Mouse (Mus musculus) limb, embryonic 14.5 days (tissue): ENCODE measurements around the gene Myoz2. TPM values are rescaled to one million over a fixed set of nuclear protein-coding genes. Genes with fewer than 3 reads are reported as not detected.

ENCODE experiments used
- ATAC-seq: fragments of 200-750 bp; cut with Nextera tagmentation; 2 replicates; pipeline ENCODE4 v1.8.0; 2017; ENCODE audit warnings: low read depth, moderate number of reproducible peaks, moderate TSS enrichment; ENCODE audit not compliant: low FRiP score
- DNase-seq: peaks from one replicate; pipeline ENCODE4 v3.0.0-alpha.2; 2015; ENCODE audit warnings: low spot score
- H3K27ac ChIP-seq: fragments of 300-500 bp; sonication (generic); replicated peaks from 2 replicates; pipeline ENCODE4 v1.5.1; 2014; ENCODE audit warnings: low read depth, mild to moderate bottlenecking, low read length, moderate library complexity, mixed read lengths
- H3K27me3 ChIP-seq: fragments of 300-500 bp; sonication (generic); 2 replicates; pipeline ENCODE4 v1.6.1; 2014; ENCODE audit warnings: low read length, mixed read lengths; ENCODE audit not compliant: control insufficient read depth, insufficient read depth
- H3K36me3 ChIP-seq: fragments of 300-500 bp; sonication (generic); 2 replicates; pipeline ENCODE4 v1.6.1; 2014; ENCODE audit warnings: mild to moderate bottlenecking, low read length, moderate library complexity, mixed read lengths; ENCODE audit not compliant: control insufficient read depth, insufficient read depth
- H3K4me1 ChIP-seq: fragments of 300-500 bp; sonication (generic); 2 replicates; pipeline ENCODE4 v1.6.1; 2014; ENCODE audit warnings: antibody characterized with exemption, low read length, mixed read lengths; ENCODE audit not compliant: control insufficient read depth, insufficient read depth
- H3K4me2 ChIP-seq: fragments of 300-500 bp; sonication (generic); replicated peaks from 2 replicates; pipeline ENCODE4 v1.6.1; 2014; ENCODE audit warnings: low read depth, mild to moderate bottlenecking, low read length, moderate library complexity; ENCODE audit not compliant: severe bottlenecking
- H3K4me3 ChIP-seq: fragments of 300-500 bp; sonication (generic); replicated peaks from 2 replicates; pipeline ENCODE4 v1.5.1; 2014; ENCODE audit warnings: low read length
- H3K9ac ChIP-seq: fragments of 300-500 bp; sonication (generic); 2 replicates; pipeline ENCODE4 v1.6.1; 2014; ENCODE audit warnings: mild to moderate bottlenecking, low read depth, low read length, moderate library complexity; ENCODE audit not compliant: severe bottlenecking
- H3K9me3 ChIP-seq: fragments of 300-500 bp; sonication (generic); 2 replicates; pipeline ENCODE4 v1.6.1; 2016; ENCODE audit warnings: low read length; ENCODE audit not compliant: control insufficient read depth
- POLR2A ChIP-seq: fragments of 200-500 bp; IDR thresholded peaks from 2 replicates; pipeline ENCODE4 v1.8.0; 2012; ENCODE audit warnings: inconsistent platforms, mild to moderate bottlenecking, moderate library complexity, borderline replicate concordance; ENCODE audit not compliant: insufficient read depth, insufficient read length; ENCODE audit errors: extremely low read depth
- WGBS: fragments of 180-500 bp; shearing (Covaris S2); extraction: QIAGEN DNeasy Blood & Tissue Kit; methylation state at CpG from one replicate; pipeline ENCODE4 v1.1.7; 2014; 5-methylcytosine and 5-hydroxymethylcytosine counted together
- polyA plus RNA-seq, 2 experiments: library from polyadenylated mRNA; depleted of rRNA in 1 of 2; stranded (reverse) in 1 of 2; unstranded in 1 of 2; fragments of >200 nt; fragmentation: Nextera tagmentation in 1 of 2; extraction: Ambion mirVana in 1 of 2; gene quantifications; 2 replicates each; pipeline versions ENCODE4 v1.2.1 to v1.2.3; 2012 to 2014

Gene Myoz2
- polyA plus RNA-seq, 2 experiments: 20.2 to 34.6 TPM

DNA sequence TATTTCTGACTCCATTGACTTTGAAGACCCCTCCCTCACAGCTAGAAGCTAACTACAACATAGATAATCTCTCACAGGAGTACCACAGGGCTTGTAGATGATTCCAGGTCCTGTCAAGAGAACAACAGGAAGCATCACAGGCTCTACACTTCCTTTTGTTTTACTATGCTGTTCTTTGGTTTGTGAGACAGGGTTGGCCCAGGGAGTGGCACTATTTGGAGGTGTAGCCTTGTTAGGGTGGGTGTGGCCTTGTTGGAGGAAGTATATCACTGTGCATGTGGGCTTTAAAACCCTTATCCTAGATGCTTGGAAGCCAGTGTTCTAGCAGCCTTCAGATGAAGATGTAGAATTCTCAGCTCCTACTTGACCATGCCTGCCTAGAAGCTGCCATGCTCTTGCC is 40.2 kb upstream of the Myoz2 start:
- ATAC-seq (no peak), DNase-seq (no peak)
- no peaks in the 10 kb centered on the region for H3K27me3 ChIP-seq
- peaks cover 8% of the 10 kb centered on the region for H3K4me1 ChIP-seq
- no peaks in the 10 kb centered on the region for H3K9me3 ChIP-seq
- H3K9ac ChIP-seq: no peak overlapping the region
- H3K36me3 ChIP-seq: no peaks in the 10 kb centered on the region
- H3K4me3 ChIP-seq: no peak overlapping the region
- TF ChIP-seq POLR2A: no peak
- no peak overlapping the region for H3K27ac ChIP-seq
- H3K4me2 ChIP-seq: no peak overlapping the region

GRCm38 (mm10) chr3:123073351-123073750 is 38.5 kb upstream of the Myoz2 start:
- Histone ChIP-seq H3K36me3 (no peaks in the 10 kb centered on the region), H3K4me1 (peaks cover 8% of the 10 kb centered on the region), H3K9ac (no peak overlapping the region), H3K9me3 (no peaks in the 10 kb centered on the region), H3K4me3 (no peak overlapping the region), H3K27me3 (no peaks in the 10 kb centered on the region), H3K4me2 (no peak overlapping the region), H3K27ac (no peak overlapping the region)
- no peak for TF ChIP-seq POLR2A
- DNase-seq (no peak), ATAC-seq (no peak)

DNA sequence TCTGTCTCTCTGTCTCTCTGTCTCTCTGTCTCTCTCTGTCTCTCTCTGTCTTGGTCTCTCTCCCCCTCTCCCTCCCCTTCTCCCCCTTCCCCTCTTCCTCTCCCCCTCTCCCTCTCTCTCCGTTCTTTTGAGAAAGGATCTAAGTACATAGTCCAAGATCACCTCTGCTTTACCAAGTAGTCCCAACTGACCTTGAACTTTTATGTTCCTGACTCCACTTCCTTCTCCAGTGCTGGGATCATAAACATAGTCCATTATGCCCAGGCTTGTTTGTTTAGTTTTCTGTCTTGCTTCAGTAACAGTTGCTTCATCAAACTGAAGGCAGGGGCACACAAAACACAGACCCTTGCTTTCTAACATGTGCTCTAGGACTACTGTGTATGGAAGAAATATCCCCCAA is 37.7 kb upstream of the Myoz2 start:
- TF ChIP-seq POLR2A: no peak
- no peaks in the 10 kb centered on the region for H3K27me3 ChIP-seq
- H3K36me3 ChIP-seq: no peaks in the 10 kb centered on the region
- ATAC-seq (no peak), DNase-seq (no peak)
- H3K4me2 ChIP-seq: no peak overlapping the region
- no peak overlapping the region for H3K27ac ChIP-seq
- no peak overlapping the region for H3K4me3 ChIP-seq
- H3K9ac ChIP-seq: no peak overlapping the region
- H3K9me3 ChIP-seq: no peaks in the 10 kb centered on the region
- WGBS: no CpG with 5 or more reads among the region's 1 CpGs
- peaks cover 8% of the 10 kb centered on the region for H3K4me1 ChIP-seq

- H3K9ac ChIP-seq: no peak overlapping the region
- 95% methylated on average over 1 of the region's 1 CpGs for WGBS
- H3K4me3 ChIP-seq: no peak overlapping the region
- H3K4me1 ChIP-seq: peaks cover 8% of the 10 kb centered on the region
- H3K27me3 ChIP-seq: no peaks in the 10 kb centered on the region
- ATAC-seq (no peak), DNase-seq (no peak)
- no peaks in the 10 kb centered on the region for H3K36me3 ChIP-seq
- no peak overlapping the region for H3K27ac ChIP-seq
- H3K4me2 ChIP-seq: no peak overlapping the region
- TF ChIP-seq POLR2A: no peak
- no peaks in the 10 kb centered on the region for H3K9me3 ChIP-seq
Observed at GRCm38 (mm10) chr3:123070996-123071395, 36.2 kb upstream of the Myoz2 start.

- DNase-seq (no peak), ATAC-seq (no peak)
- Histone ChIP-seq H3K27ac (no peak overlapping the region), H3K36me3 (no peaks in the 10 kb centered on the region), H3K4me3 (no peak overlapping the region), H3K27me3 (no peaks in the 10 kb centered on the region), H3K4me2 (no peak overlapping the region), H3K4me1 (no peaks in the 10 kb centered on the region), H3K9ac (no peak overlapping the region), H3K9me3 (no peaks in the 10 kb centered on the region)
- WGBS: 83% methylated on average over 7 of the region's 7 CpGs
- no peak for TF ChIP-seq POLR2A
Observed at GRCm38 (mm10) chr3:123066836-123067235, 32.0 kb upstream of the Myoz2 start.

DNA sequence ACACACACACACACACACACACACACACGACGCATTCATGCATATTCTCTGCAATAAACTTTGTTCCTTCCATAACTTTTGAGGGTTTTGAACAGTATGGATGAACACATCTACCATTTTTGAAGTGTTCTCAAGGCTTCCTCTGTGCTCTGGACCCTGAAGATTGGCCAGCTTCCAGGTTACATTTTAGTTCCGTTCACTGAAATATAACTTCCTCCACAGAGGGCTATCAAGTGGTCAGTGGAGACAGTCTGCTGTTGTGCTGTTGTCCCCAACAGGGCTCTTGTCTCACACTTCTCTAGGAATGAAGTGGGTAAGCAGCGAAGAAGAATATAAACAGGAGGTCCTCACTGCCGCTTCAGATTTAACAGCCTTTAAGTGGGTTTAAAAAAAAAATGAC is 30.7 kb upstream of the Myoz2 start:
- no peaks in the 10 kb centered on the region for H3K9me3 ChIP-seq
- no peak overlapping the region for H3K9ac ChIP-seq
- H3K27ac ChIP-seq: no peak overlapping the region
- H3K4me1 ChIP-seq: no peaks in the 10 kb centered on the region
- no peak overlapping the region for H3K4me2 ChIP-seq
- DNase-seq (peak; percentile 29), ATAC-seq (no peak)
- TF ChIP-seq POLR2A: no peak
- H3K4me3 ChIP-seq: no peak overlapping the region
- no peaks in the 10 kb centered on the region for H3K27me3 ChIP-seq
- no peaks in the 10 kb centered on the region for H3K36me3 ChIP-seq
- 38% methylated on average over 3 of the region's 5 CpGs for WGBS
